Mouse (Mus musculus) regulatory T cell (primary cell): ENCODE measurements around the gene Olfr629.
"Not testable (repeated sequence)": the region's sequence is repeated elsewhere in the genome, so short reads cannot be mapped to it uniquely, and the experiment has no call there.

Source experiments
- in situ Hi-C: fragments of 300-600 bp; cut with MboI, MseI; formaldehyde crosslinking; loops from one replicate; pipeline ENCODE4 v1.15.1; 2025; ENCODE audit warnings: high pct_unique_total_duplicates

Gene Olfr629

DNA sequence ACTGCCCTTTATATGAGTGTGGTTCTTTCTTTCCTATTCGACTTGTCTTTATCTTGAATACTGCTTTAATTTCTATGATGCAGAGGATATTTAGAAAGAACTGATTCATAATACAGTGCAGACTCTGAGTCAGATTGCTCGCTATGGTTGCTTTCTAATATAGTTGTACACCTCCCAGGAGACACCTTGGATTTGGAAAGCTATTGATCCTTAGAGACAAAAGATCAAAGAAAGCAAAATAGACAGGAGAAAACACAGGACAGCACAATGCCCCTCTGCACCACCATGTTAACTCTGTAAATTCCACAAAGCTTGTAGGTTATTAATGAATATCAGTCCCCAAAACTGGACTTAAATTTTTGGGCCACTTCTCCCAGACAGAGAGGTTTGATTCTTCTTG, at the start of gene Olfr629:
TSS of gene Olfr629 (minus strand) at position 101 of the 400 bp plus-strand sequence.
- in situ Hi-C loops = no loop called here

DNA sequence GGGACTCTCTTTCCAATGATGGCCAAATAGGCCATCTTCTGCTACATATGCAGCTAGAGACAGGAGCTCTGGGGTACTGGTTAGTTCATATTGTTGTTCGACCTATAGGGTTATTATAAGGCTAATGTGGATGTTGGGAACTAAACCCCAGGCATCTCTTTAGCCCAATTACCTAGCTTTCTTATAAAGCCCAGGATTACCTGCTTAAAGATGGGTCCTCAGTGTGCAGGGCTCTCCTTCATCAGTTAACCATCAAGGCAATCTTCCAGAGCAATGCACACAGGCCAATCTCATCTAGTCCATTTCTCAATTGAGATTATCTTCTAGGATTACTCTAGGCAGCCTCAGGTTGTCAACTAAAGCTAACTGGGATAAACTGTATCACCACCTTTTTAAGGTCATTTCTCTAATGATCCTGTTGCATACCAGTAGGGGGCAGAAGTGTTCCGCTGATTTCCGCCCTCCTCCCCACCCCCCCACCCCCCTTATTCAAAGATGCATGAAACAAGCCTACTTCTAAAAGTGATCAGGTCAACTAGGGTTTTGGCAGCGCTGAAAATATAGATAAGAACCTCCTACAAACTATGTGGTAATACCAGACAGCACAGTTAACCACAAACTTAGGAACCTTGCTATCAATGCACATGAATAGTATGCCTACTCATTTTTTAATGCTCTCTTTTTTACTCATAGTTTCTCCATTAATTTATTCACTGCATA, 48.1 kb upstream of the Olfr629 start:
- in situ Hi-C loops = no loop called here

DNA sequence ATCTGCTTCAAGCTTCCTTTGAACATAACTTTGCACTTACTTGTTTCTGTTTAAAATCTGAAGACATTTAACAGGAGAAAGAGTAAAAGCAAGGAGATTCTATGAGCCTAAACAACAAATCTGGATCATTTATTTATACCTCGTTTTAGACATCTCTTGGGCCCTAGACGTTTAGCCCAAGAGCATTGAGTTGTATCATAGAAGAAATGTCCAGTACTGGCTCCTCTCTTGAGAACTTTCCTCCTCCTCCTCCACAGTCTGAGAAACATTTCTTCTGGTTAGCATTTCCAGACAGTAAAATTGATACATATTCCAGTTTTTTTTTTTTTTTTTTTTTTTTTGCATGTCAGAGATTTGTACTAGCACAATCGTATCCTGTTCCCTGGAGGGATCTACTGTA, 47.0 kb upstream of the Olfr629 start, which contains the start of gene Olfr67:
TSS of gene Olfr67 (minus strand) at position 101 of the 400 bp plus-strand sequence.
- in situ Hi-C loops = no loop called here

DNA sequence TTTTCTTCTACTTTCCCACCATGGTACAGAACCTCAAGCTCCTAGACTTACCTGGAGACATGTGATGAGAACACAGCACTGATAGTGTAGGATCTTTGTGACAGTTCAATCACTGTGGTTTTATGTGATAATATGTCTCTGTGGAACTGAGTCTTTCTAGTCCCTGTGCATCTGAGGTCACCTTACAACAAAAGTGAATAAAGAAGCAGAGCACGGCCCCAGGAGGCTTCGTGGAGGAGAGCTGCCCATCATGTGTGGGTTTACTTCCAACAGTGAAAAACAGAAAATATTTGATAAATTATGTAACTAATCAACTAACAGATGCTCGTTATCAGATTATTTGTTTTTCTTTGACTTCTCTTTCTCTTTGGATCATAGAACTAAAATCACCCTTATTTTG, 34.9 kb upstream of the Olfr629 start, which contains the start of gene Olfr68:
TSS of gene Olfr68 (minus strand) at position 101 of the 400 bp plus-strand sequence.
- in situ Hi-C loops = no loop called here

DNA sequence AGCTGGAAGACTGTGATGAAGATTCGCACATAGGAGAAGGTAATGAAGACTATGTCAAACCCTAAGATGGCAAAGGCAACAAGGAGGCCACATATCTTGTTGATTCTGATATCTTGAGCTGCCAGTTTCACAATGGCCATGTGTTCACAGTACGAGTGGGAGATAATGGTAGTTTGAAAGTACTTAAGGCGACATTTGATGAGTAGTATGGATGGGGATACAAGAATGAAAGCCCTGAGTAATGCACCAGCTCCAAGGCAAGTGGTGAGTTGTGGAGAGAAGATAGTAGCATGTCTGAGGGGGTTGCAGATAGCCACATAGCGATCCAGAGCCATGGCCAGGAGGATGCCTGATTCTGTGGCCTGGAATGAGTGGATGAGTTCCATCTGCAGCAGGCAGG, 32.9 kb upstream of the Olfr629 start:
- in situ Hi-C loops = not testable (repeated sequence)

DNA sequence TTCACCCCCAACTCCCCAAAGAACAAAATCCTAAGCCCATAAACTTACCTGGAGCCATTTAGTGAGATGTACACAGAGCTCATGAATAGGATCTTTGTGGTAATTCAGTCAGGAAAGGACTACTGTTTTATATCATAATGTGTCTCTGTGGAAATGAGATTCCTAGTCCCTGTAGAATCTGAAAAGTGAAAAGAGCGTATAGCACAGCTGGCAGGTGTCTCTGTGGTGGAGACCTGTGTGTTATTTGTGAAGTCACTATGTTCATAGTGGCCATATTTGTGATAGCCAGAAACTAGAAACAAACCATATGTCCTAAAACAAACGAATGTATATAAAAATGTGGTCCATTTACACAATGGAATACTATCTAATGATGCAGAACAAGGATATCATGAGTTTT, 26.8 kb upstream of the Olfr629 start, which contains the start of gene Olfr69:
TSS of gene Olfr69 (minus strand) at position 101 of the 400 bp plus-strand sequence.
- in situ Hi-C loops = no loop called here

DNA sequence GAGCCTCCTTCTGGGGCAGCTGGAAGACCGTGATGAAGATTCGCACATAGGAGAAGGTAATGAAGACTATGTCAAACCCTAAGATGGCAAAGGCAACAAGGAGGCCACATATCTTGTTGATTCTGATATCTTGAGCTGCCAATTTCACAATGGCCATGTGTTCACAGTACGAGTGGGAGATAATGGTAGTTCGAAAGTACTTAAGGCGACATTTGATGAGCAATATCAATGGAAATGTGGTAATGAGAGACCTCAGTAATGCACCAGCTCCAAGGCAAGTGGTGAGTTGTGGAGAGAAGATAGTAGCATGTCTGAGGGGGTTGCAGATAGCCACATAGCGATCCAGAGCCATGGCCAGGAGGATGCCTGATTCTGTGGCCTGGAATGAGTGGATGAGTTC, 22.9 kb upstream of the Olfr629 start:
- in situ Hi-C loops = not testable (repeated sequence)

DNA sequence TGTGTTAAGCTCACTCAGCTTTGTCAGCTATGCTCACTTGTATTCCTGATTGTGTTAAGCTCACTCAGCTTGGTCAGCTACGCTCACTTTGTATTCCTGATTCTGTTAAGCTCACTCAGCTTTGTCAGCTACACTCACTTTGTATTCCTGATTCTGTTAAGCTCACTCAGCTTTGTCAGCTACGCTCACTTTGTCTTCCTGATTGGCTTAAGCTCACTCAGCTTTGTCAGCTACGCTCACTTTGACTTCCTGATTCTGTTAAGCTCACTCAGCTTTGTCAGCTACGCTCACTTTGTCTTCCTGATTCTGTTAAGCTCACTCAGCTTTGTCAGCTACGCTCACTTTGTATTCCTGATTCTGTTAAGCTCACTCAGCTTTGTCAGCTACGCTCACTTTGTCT, 17.5 kb upstream of the Olfr629 start:
- in situ Hi-C loops = not testable (repeated sequence)

DNA sequence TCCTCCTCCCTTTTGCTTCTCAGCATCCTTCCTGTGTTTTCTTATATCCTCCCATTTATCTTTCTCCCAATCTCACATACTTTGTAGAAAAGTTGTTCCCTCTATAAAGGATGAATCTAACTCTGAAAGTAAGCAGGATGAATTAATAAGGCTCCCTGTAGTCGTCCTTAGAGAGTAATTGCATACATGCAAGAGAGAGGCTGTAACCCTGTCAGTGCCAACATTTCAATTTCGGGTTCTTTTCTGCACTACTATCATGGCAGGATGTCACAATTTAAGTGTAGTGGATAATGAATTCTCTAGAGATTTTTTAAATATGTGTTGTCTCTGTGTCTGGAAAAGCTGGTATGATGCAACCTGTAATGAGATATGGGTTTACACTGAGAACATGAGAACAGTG, 12.5 kb upstream of the Olfr629 start, which contains the start of gene Olfr630:
TSS of gene Olfr630 (minus strand) at position 101 of the 400 bp plus-strand sequence.
- in situ Hi-C loops = no loop called here

DNA sequence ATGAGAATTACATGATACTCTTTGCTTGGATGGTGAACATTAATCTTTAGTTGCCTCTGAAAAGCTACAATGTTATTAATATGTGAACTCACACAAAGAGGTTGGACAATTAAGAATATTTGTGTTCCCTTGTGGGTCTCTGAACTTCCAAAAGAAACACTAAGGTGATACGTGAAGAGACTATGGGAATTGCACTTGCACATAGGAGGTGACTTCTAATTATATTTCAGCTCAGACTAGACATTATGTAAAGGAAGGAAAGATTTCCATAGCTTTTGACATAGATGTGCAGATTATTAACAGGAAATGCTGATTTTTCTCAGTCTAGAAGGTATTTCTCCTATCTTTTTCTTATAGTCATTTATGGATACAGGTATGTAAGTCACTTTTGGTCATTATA, 14.7 kb downstream of the Olfr629 start, which contains the start of gene Olfr628:
TSS of gene Olfr628 (plus strand) at position 301 of the 400 bp plus-strand sequence.
- in situ Hi-C loops = no loop called here

DNA sequence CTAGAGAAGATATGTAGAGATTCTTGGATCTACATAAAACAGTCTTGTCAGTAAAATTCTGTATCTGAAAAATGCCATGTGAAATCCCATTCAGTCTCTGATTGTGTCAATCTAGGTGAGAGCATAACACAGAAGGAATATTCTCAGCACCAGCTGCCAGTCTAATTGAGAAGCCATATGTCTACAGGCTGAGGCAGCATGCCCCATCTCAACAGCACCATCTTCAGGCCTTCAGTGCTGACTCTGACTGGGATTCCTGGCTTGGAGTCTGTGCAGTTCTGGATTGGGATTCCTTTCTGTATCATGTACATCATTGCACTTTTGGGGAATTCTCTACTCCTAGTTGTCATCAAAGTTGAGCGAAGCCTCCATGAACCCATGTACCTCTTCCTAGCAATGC, 28.3 kb downstream of the Olfr629 start:
- in situ Hi-C loops = not testable (repeated sequence)

DNA sequence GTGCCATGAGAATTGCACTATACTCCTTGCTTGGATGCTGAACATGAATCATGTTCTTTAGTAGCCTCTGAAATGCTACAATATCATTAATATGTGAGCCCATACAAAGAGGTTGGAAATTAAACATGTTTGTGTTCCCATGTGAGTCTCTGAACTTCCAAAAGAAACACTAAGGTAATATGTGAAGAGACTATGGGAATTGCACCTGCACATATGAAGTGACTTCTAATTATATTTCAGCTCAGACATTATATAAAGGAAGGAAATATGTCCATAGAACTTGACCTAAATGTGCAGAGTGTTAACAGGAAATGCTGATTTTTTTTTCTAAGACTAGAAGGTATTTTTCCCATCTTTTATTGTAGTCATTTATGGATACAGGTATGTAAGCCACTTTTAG, 30.4 kb downstream of the Olfr629 start, which contains the start of gene Olfr243:
TSS of gene Olfr243 (plus strand) at position 301 of the 400 bp plus-strand sequence.
- in situ Hi-C loops = no loop called here

DNA sequence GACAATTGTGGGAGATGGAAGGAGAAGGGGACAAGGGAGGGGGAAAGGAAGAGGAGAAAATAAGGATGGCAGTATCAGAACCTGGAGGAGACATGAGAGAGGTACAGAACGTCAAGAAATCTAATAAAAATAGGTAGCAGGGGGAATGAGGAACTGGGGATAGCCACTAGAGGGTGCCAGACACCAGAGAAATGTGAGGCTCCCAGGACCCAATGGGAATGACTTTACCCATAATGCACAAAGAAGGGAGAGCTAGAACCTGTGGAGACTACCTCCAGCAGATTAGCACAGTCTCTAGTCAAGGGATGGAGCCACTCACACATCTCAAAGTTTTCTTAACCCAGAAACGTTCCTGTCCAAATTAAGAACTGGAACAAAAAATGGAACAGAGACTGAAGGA, 32.7 kb downstream of the Olfr629 start:
- in situ Hi-C loops = no loop called here

DNA sequence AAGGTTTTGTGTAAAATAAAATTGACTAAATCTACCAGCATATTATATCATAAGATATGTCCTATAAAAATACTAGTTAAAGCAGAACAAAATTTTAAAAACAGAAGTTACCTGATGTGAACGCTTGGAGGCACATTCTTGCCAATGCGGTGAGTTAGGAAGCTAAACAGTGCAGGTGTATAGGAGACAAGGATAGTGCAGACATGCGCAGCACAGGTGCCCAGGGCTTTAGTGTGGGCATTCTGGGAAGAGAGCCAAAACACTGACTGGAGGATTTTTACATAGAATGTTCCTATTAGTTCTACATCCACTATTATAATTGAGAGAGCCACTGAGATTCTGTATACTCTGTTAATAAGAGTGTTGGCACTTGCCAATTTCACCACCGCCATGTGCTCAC, 45.3 kb downstream of the Olfr629 start:
- in situ Hi-C loops = no loop called here
